Mouse (Mus musculus) brain, embryonic 14.5 days (tissue): ENCODE data around the gene Nostrin. TPM values are rescaled to one million over a fixed set of nuclear protein-coding genes. Genes with fewer than 3 reads are reported as not detected.

Source experiments
- DNase-seq: peaks from one replicate; pipeline ENCODE4 v3.0.0-alpha.2; 2011; ENCODE audit warnings: low read depth
- CTCF ChIP-seq: fragments of 200-500 bp; IDR thresholded peaks from 2 replicates; pipeline ENCODE4 v1.5.1; 2012; ENCODE audit warnings: inconsistent platforms, mild to moderate bottlenecking, moderate library complexity, borderline replicate concordance; ENCODE audit not compliant: insufficient read depth, insufficient read length; ENCODE audit errors: extremely low read depth
- POLR2A ChIP-seq: fragments of 200-500 bp; IDR thresholded peaks from 2 replicates; pipeline ENCODE4 v1.6.1; 2012; ENCODE audit warnings: mild to moderate bottlenecking, inconsistent platforms, borderline replicate concordance; ENCODE audit not compliant: poor library complexity, insufficient read depth, insufficient read length, severe bottlenecking; ENCODE audit errors: extremely low read depth
- polyA plus RNA-seq: library from polyadenylated mRNA; depleted of rRNA; stranded (reverse); fragments of >200 nt; gene quantifications from 2 replicates; pipeline ENCODE4 v1.2.3, GENCODE M21; 2012

The Nostrin gene
- polyA plus RNA-seq, 1 experiment, result 0.63 TPM

DNA sequence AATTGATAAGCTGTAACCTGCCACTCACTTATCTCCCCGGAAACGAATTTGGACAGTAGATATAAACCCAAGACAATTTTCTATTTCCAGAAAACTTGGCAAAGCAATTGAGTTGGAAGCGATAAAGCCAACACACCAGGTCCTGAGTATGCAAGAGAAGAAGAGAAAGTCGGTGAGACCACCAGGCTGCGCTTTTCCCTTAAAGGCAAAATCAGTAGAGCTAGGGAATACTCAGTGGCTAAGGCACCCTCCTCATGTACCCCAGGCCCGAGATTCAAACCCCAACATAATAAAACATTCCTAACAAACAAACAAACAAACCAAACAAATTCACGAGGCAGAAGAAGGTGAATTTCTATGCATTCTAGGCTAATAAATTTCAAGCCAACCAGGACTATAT lies 20.7 kb downstream of the Nostrin start:
- DNase-seq, result no peak
- TF ChIP-seq CTCF, result no peak
- TF ChIP-seq POLR2A, result no peak

DNA sequence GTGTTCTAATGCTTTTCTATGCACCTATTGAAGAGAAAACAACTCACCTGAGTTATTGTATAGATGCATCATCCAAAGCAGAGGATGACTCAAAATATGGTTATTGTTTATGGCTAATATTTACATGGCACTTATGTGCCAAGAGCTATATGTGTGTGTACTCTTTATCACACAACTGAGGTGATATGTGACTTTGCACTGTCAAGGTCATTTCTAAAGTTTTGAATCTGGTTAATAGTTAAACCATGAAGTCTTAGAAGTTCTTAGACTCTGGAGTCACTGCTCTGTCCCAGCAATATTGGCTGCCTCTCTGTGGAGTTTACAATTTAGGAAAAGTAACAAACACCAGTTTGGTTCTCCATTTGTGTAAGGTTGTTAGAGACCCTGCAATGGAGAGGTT lies 23.3 kb downstream of the Nostrin start:
- DNase-seq, result no peak
- no peak for TF ChIP-seq CTCF
- no peak for TF ChIP-seq POLR2A

DNA sequence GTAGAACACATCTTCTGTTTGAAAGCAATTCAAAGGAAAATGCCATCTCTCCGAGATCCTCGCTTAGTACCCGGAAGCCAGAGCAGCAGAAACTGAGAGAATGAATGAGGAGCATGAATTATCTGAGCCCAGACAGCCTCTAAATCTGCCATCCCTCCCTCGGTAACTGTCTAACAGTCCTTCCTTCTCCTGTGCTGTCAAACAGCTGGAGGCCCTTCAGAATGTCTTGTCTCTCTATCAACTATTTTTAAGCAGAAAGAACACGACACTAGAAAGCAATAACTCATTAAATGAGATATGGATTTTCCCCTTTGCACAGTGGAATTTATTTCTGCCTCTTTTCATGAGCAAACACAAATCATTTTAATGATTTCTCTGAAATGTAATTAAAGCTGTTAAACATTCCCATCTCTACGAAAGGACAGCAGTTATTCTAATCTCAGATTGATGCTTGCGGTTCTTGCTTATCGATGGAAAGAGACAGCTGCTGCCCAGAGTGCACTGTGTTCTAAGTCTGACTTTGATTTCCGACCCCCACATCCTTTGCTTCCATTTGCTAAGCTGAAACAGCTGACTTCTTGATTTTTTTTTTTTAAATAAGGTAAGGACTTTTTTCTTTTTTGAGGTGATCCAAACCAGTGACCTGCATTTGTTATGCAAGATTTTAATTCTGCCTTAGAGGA lies 34.9 kb downstream of the Nostrin start:
- peak; percentile 17 for DNase-seq
- TF ChIP-seq POLR2A (no peak), CTCF (no peak)

DNA sequence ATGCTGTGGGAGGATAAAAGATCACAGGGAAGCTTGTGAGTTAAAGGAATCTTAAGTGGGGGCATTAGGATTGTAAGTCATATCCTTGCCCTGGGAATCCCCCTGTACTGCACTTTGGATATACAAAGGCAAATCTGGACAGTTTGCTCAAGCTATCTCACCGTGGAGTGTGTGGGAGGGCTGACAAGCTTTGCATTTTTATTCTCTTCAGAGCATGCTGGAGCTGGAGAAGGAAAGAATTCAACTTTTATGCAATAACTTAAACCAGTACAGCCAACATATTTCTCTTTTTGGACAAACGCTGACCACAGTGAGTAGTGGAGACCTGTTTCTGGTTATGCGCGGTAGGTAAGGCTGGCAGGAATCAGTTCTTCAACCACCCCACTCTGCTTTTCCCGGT lies 39.7 kb downstream of the Nostrin start:
- TF ChIP-seq CTCF, result no peak

DNA sequence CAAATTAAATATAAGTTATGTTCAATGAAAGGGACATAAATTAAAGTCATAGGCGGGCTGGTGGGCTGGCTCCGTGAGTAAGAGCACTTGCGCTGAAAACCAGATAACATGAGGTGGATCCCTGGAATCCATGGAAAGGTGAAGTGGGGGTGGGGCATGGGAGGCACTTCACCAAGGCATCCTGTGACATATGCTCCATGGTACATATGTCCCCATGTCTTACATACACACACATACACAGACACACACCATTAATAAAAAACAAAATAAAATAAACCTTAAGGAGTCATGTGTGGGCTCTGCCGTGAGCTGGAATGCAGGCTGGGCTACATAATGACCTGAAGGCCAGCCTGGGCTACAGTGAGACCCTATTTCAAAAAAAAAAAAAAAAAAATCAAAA lies 44.1 kb downstream of the Nostrin start:
- DNase-seq, result no peak
- TF ChIP-seq CTCF (no peak), POLR2A (no peak)

More for the DNA sequence above, 39.7 kb downstream of the Nostrin start:
- peak; percentile 19 for DNase-seq

DNA sequence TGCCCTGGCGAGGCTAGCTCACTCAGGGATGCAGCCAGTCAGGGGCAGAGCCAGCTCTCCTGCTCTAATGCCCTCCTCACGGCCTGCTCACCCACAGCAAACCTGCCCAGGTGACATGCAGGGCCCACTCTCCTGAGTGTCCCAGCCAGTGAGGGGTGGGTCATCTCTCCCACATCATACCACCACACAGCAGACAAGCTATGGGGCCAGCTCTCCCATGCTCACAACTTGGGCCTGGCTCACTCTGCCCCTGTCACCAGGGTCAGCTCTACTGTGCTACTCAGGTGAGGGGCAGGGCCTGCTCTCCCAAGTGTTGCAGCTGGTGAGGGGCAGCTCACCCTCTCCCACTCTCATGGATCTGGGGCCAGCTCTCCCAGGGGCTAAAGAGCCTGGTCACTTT lies 52.4 kb downstream of the Nostrin start:
- TF ChIP-seq POLR2A (no peak), CTCF (no peak)
- no peak for DNase-seq

DNA sequence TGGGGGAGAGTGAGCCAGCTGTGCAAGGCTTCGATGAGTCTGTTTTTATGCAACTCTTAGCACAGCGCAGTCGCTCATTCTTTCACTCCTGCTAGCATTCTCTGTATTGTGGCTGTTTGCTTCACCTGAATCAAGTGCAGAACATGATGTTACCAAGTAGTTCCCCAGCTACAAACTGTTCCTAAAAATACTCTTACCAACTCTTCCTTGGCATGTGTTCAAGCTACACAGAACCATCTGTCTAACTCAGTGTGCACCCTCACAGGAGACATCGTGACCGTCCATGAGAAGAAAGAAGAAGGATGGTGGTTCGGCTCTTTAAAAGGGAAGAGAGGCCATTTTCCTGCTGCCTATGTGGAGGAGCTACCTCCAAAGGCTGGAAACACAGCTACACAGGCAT lies 53.1 kb downstream of the Nostrin start:
- TF ChIP-seq CTCF, result no peak
- no peak for TF ChIP-seq POLR2A
- no peak for DNase-seq

DNA sequence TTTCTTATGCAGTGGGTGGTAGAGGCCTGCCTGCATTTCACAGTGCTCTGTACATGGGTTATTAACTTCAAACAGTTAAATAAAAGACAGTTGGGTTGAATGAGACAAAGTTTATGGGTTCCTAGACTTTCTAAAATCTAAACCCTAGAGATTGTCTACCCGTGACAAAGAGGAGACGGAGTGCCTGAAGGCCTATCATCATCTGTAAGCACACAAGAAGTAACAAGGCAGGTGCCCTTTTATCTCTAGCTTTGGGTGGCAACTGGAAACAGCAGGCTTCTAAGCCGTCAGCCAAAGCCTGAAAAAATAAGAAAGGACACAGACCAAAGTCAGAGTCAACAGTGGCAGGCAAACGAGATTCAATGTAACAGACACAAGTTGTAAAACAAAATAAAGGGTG lies 53.6 kb downstream of the Nostrin start:
- TF ChIP-seq POLR2A, result no peak
- TF ChIP-seq CTCF, result no peak
- DNase-seq, result no peak

DNA sequence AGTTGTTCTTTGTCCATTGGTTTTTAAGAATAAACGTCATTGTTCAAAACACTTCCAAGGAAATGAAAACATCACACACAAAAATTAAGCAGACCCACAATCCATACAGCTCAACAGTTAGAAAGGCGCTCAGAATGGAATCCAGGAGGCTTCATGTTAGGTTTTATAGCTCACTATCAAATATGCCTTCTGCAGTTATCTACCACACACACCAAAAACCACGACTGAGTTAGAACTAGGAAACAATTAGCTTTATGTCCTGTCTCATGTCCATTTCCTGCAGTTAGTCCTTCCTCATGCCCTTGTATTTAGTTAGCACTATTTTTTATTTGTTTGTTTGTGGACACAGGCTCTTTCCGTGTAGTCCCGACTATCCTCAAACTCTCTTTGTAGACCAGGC lies 55.5 kb downstream of the Nostrin start:
- TF ChIP-seq POLR2A (no peak), CTCF (no peak)
- no peak for DNase-seq

DNA sequence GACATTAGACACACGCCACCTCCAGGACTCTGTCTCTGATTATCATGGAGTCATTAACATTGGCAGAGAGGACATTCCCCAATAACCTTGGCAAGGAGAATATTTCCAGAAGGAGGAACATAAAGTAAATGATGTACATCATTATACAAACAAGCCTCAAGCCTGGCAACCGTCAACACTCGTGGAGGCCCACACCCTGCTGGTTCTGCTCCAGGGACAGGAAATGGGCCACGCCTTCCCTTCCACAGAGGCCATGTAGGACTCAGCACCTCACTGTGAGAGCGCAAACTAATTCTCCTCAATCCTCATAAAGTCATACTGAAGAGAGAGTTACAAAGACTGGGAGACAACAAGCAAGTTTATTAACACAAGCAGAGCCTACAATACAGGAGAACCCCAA lies 58.0 kb downstream of the Nostrin start:
- TF ChIP-seq CTCF (no peak), POLR2A (no peak)
- DNase-seq, result no peak

DNA sequence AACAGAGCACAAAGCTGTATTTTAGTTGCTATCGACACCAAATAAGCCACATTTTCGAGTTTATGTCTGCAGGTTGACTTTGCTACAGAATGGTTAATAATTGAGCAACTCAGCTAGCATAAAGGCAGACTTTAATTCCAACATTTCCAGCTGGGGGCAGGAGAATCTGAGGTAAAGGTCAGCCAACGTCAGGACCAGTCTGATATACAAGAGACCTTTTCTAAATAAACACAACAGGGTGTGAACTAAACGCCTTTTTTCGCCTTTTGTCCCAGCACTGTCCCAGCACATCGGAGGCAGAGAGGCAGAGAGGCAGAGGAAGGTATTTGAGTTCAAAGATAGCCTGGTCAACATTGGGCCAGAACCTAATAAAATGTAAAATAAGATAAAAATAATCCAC lies 69.6 kb downstream of the Nostrin start:
- DNase-seq, result no peak
- no peak for TF ChIP-seq POLR2A
- TF ChIP-seq CTCF, result no peak

DNA sequence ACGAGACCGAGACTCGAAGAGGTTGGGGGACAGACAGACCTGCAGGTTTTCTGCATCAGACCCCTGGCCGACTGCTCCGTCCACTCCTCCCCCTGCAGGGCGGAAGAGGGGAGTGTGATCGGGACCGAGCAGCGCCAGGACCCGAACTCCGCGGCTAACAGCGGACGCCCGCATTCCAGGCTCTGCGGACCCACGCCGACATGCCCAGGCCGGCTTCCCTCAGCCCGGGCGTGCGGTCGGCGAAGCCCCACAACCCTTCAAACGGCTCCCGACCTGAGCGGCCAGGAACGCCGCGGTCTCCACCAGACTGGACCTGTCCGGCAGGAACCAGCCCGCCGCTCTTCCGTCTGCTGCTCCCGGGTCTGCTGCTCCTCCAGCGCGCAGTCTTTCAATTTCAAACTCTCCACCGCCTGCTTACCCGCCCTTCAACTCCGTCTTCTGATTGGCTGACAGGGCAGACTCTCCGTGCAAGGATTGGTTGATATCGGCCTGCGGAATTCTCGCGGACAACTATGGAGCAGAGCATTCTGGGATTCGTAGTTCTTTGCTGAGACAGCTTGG lies 70.3 kb downstream of the Nostrin start, which contains the start of gene Spc25:
Gene Spc25, minus strand, starts transcription at position 404 of the 561 bp plus-strand sequence.
- DNase-seq, result peak; percentile 99
- TF ChIP-seq CTCF, result 0 out of 2 replicates have a peak, but pooled peaks have one; percentile 7
- TF ChIP-seq POLR2A, result peak; percentile 37; the same call in 1 of the 2 replicates
